Mouse (Mus musculus): ENCODE measurements at regions not wholly inside any gene's neighbourhood (a gene's known extent, or its start where the extent isn't known, plus 50 kb on each side); places are given as distances from the start of the nearest gene placed in this dataset.

DNA sequence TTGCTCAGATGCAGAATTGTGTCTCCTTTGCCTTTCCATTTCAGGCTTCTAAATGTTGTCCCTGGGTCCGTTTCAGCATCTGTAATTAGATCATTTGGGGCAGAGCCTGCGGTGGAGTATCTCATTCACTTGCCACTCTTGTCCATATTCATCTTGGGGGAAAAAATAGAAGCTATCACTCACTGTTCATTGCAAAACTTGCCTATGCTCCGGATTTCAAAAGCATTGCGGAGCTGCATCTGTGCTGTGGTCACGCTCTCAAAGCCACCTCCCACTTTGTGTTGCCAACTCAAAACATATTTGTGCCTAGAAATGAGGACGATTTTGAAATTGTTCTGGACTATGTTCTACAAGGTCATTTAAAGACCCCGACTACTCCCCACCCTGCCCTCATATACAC, 138.3 kb upstream of the Zfp648 start:
- no peak for TF ChIP-seq POLR2A (IDR thresholded peaks at IDR 0.05; ENCODE audit: borderline replicate concordance, extremely low read depth, insufficient read depth, insufficient read length, poor library complexity, severe bottlenecking)
- TF ChIP-seq CTCF (IDR thresholded peaks at IDR 0.05; ENCODE audit: borderline replicate concordance, extremely low read depth, insufficient read depth, insufficient read length): no peak
